Mouse (Mus musculus): Measurements from ENCODE around the gene Auts2. TPM values are rescaled to one million over a fixed set of nuclear protein-coding genes. Genes with fewer than 3 reads are reported as not detected.

The Auts2 gene
- polyA plus RNA-seq, 1 experiment from 2014 or later = 70.9 TPM

GRCm38 (mm10) chr5:131781063-131781462 lies 762.1 kb downstream of the Auts2 start:
- Histone ChIP-seq H3K4me1 (peaks cover 33% of the 10 kb centered on the region), H3K27me3 (replicated peaks) (no peaks in the 10 kb centered on the region), H3K4me2 (no peak overlapping the region), H3K36me3 (replicated peaks) (no peaks in the 10 kb centered on the region), H3K9me3 (no peaks in the 10 kb centered on the region), H3K4me3 (no peak overlapping the region), H3K9ac (no peak overlapping the region), H3K27ac (peak overlapping the region; percentile 3; the same call in 1 of the 2 replicates)
- ATAC-seq (replicated peaks) = 0 out of 2 replicates have a peak, but pooled peaks have one; percentile 6
- 52% methylated on average over 14 of the region's 14 CpGs for WGBS

- H3K36me3 ChIP-seq (replicated peaks) = no peaks in the 10 kb centered on the region
- no peaks in the 10 kb centered on the region for H3K9me3 ChIP-seq
- no peak overlapping the region for H3K4me3 ChIP-seq
- H3K4me1 ChIP-seq = peaks cover 46% of the 10 kb centered on the region
- H3K9ac ChIP-seq = no peak overlapping the region
- H3K27me3 ChIP-seq (replicated peaks) = no peaks in the 10 kb centered on the region
- no peak overlapping the region for H3K4me2 ChIP-seq
- no peak for ATAC-seq (replicated peaks)
- H3K27ac ChIP-seq = no peak overlapping the region
Measured at GRCm38 (mm10) chr5:131779171-131779570, 764.0 kb downstream of the Auts2 start.

GRCm38 (mm10) chr5:131775672-131776071 lies 767.5 kb downstream of the Auts2 start:
- no peak overlapping the region for H3K4me2 ChIP-seq
- H3K36me3 ChIP-seq (replicated peaks) = no peaks in the 10 kb centered on the region
- peak overlapping the region; percentile 59; the same call in 1 of the 2 replicates for H3K27ac ChIP-seq
- H3K27me3 ChIP-seq (replicated peaks) = no peaks in the 10 kb centered on the region
- WGBS = 50% methylated on average over 5 of the region's 5 CpGs
- H3K9me3 ChIP-seq = no peaks in the 10 kb centered on the region
- no peak overlapping the region for H3K9ac ChIP-seq
- peaks cover 22% of the 10 kb centered on the region for H3K4me1 ChIP-seq
- no peak; the same call in 1 of the 2 replicates for ATAC-seq (replicated peaks)
- no peak overlapping the region for H3K4me3 ChIP-seq

- ATAC-seq (replicated peaks) = peak; percentile 70
- Histone ChIP-seq H3K9ac (no peak overlapping the region), H3K27me3 (replicated peaks) (no peaks in the 10 kb centered on the region), H3K27ac (peak overlapping the region; percentile 59), H3K4me3 (no peak overlapping the region), H3K9me3 (no peaks in the 10 kb centered on the region), H3K36me3 (replicated peaks) (no peaks in the 10 kb centered on the region), H3K4me1 (peaks cover 18% of the 10 kb centered on the region), H3K4me2 (no peak overlapping the region)
- 16% methylated on average over 12 of the region's 12 CpGs for WGBS
Measured at GRCm38 (mm10) chr5:131775222-131775621, 767.9 kb downstream of the Auts2 start.

GRCm38 (mm10) chr5:131774792-131775191 lies 768.4 kb downstream of the Auts2 start:
- peaks cover 18% of the 10 kb centered on the region for H3K4me1 ChIP-seq
- H3K4me2 ChIP-seq = no peak overlapping the region
- 63% methylated on average over 6 of the region's 6 CpGs for WGBS
- no peak overlapping the region for H3K4me3 ChIP-seq
- H3K9ac ChIP-seq = no peak overlapping the region
- no peaks in the 10 kb centered on the region for H3K9me3 ChIP-seq
- no peaks in the 10 kb centered on the region for H3K27me3 ChIP-seq (replicated peaks)
- no peaks in the 10 kb centered on the region for H3K36me3 ChIP-seq (replicated peaks)
- ATAC-seq (replicated peaks) = peak; percentile 57
- H3K27ac ChIP-seq = peak overlapping the region; percentile 59

- 100% methylated on average over 1 of the region's 1 CpGs for WGBS
- Histone ChIP-seq H3K4me1 (peaks cover 29% of the 10 kb centered on the region), H3K4me2 (no peak overlapping the region), H3K36me3 (replicated peaks) (no peaks in the 10 kb centered on the region), H3K4me3 (no peak overlapping the region), H3K27ac (no peak overlapping the region), H3K27me3 (replicated peaks) (no peaks in the 10 kb centered on the region), H3K9ac (no peak overlapping the region), H3K9me3 (no peaks in the 10 kb centered on the region)
- ATAC-seq (replicated peaks) = no peak
Measured at GRCm38 (mm10) chr5:131772616-131773015, 770.5 kb downstream of the Auts2 start.

GRCm38 (mm10) chr5:131769273-131769672 lies 773.9 kb downstream of the Auts2 start:
- peak; percentile 71 for ATAC-seq (replicated peaks)
- 30% methylated on average over 11 of the region's 11 CpGs for WGBS
- H3K9me3 ChIP-seq = no peaks in the 10 kb centered on the region
- H3K4me3 ChIP-seq = no peak overlapping the region
- H3K36me3 ChIP-seq (replicated peaks) = no peaks in the 10 kb centered on the region
- H3K4me2 ChIP-seq = no peak overlapping the region
- peaks cover 24% of the 10 kb centered on the region for H3K4me1 ChIP-seq
- H3K27ac ChIP-seq = no peak overlapping the region
- no peaks in the 10 kb centered on the region for H3K27me3 ChIP-seq (replicated peaks)
- H3K9ac ChIP-seq = no peak overlapping the region

- Histone ChIP-seq H3K27me3 (replicated peaks) (no peaks in the 10 kb centered on the region), H3K27ac (no peak overlapping the region), H3K4me1 (peaks cover 24% of the 10 kb centered on the region), H3K9me3 (no peaks in the 10 kb centered on the region), H3K9ac (no peak overlapping the region), H3K4me2 (no peak overlapping the region), H3K36me3 (replicated peaks) (no peaks in the 10 kb centered on the region), H3K4me3 (no peak overlapping the region)
- no peak for ATAC-seq (replicated peaks)
- WGBS = 46% methylated on average over 12 of the region's 12 CpGs
Measured at GRCm38 (mm10) chr5:131767699-131768264, 775.4 kb downstream of the Auts2 start.

- Histone ChIP-seq H3K27ac (no peak overlapping the region), H3K4me3 (no peak overlapping the region), H3K9me3 (no peaks in the 10 kb centered on the region), H3K4me2 (no peak overlapping the region), H3K36me3 (replicated peaks) (no peaks in the 10 kb centered on the region), H3K27me3 (replicated peaks) (no peaks in the 10 kb centered on the region), H3K9ac (no peak overlapping the region), H3K4me1 (peaks cover 24% of the 10 kb centered on the region)
- WGBS = 66% methylated on average over 9 of the region's 9 CpGs
- no peak for ATAC-seq (replicated peaks)
Measured at GRCm38 (mm10) chr5:131767176-131767575, 776.0 kb downstream of the Auts2 start.

- Histone ChIP-seq H3K9me3 (no peaks in the 10 kb centered on the region), H3K4me2 (no peak overlapping the region), H3K4me3 (no peak overlapping the region), H3K9ac (no peak overlapping the region), H3K4me1 (no peaks in the 10 kb centered on the region), H3K36me3 (replicated peaks) (no peaks in the 10 kb centered on the region), H3K27me3 (replicated peaks) (no peaks in the 10 kb centered on the region), H3K27ac (no peak overlapping the region)
- 88% methylated on average over 13 of the region's 13 CpGs for WGBS
- no peak for ATAC-seq (replicated peaks)
Measured at GRCm38 (mm10) chr5:131759432-131759831, 783.7 kb downstream of the Auts2 start.

- no peak overlapping the region for H3K27ac ChIP-seq
Measured at GRCm38 (mm10) chr5:131750330-131750729, 792.8 kb downstream of the Auts2 start.

GRCm38 (mm10) chr5:131749211-131749610 lies 793.9 kb downstream of the Auts2 start:
- WGBS = 22% methylated on average over 6 of the region's 6 CpGs
- H3K9me3 ChIP-seq = no peaks in the 10 kb centered on the region
- H3K4me3 ChIP-seq = no peak overlapping the region
- H3K4me2 ChIP-seq = no peak overlapping the region
- no peaks in the 10 kb centered on the region for H3K27me3 ChIP-seq (replicated peaks)
- no peaks in the 10 kb centered on the region for H3K36me3 ChIP-seq (replicated peaks)
- H3K9ac ChIP-seq = no peak overlapping the region
- H3K27ac ChIP-seq = peak overlapping the region; percentile 70
- no peak for ATAC-seq (replicated peaks)
- peaks cover 14% of the 10 kb centered on the region; the same call in 1 of the 2 replicates for H3K4me1 ChIP-seq

More at GRCm38 (mm10) chr5:131750330-131750729, 792.8 kb downstream of the Auts2 start:
- Histone ChIP-seq H3K4me1 (peaks cover 14% of the 10 kb centered on the region; the same call in 1 of the 2 replicates), H3K4me3 (no peak overlapping the region), H3K9me3 (no peaks in the 10 kb centered on the region), H3K9ac (no peak overlapping the region), H3K27me3 (replicated peaks) (no peaks in the 10 kb centered on the region), H3K36me3 (replicated peaks) (no peaks in the 10 kb centered on the region), H3K4me2 (no peak overlapping the region)
- no peak for ATAC-seq (replicated peaks)
- WGBS = 63% methylated on average over 2 of the region's 2 CpGs

GRCm38 (mm10) chr5:131743069-131743468 lies 800.1 kb downstream of the Auts2 start:
- 60% methylated on average over 8 of the region's 8 CpGs for WGBS
- Histone ChIP-seq H3K4me1 (no peaks in the 10 kb centered on the region), H3K9me3 (no peaks in the 10 kb centered on the region), H3K27ac (no peak overlapping the region), H3K4me3 (no peak overlapping the region), H3K36me3 (replicated peaks) (no peaks in the 10 kb centered on the region), H3K9ac (no peak overlapping the region), H3K27me3 (replicated peaks) (no peaks in the 10 kb centered on the region), H3K4me2 (no peak overlapping the region)
- ATAC-seq (replicated peaks) = no peak
